Comparison of ENCODE assay signal across 7 mouse cellular contexts in genomic region chr4:155802741-155803339, GRCm38 (mm10). TPM values are rescaled to one million over a fixed set of nuclear protein-coding genes. Genes with fewer than 3 reads are reported as not detected.
DNase-seq lines count a peak whose midpoint lies in the region; ATAC-seq and TF ChIP-seq lines count a peak whose summit lies in the region.

TSS of gene Mrpl20 (plus strand) at chr4:155802878.

- no peaks in the 10 kb centered on the region for H3K27me3 ChIP-seq in E14TG2a.4 (ENCODE audit: insufficient read depth, low read length)
- no peaks in the 10 kb centered on the region for H3K27me3 ChIP-seq in midbrain, embryonic 13.5 days

- WGBS in midbrain, embryonic 13.5 days = 10% methylated on average over 12 of the region's 12 CpGs

- peak within 1 kb of the TSS; percentile 71 for H3K27ac ChIP-seq in midbrain, embryonic 13.5 days

- H3K4me1 ChIP-seq in E14TG2a.4 (replicated peaks; ENCODE audit: low read depth, low read length) = peaks cover 19% of the 10 kb centered on the region
- H3K4me1 ChIP-seq in midbrain, embryonic 13.5 days (replicated peaks) = peaks cover 19% of the 10 kb centered on the region

- peak; percentile 34; the same call in 1 of the 2 replicates for ATAC-seq in midbrain, embryonic 13.5 days

- no peaks in the 10 kb centered on the region for H3K9me3 ChIP-seq in E14TG2a.4 (ENCODE audit: low read length)
- H3K9me3 ChIP-seq in midbrain, embryonic 13.5 days = no peaks in the 10 kb centered on the region

- H3K9ac ChIP-seq in midbrain, embryonic 13.5 days (replicated peaks) = peak within 1 kb of the TSS; percentile 87

- peaks cover 37% of the 10 kb centered on the region for H3K36me3 ChIP-seq in E14TG2a.4 (ENCODE audit: insufficient read depth, low read length)
- peaks cover 13% of the 10 kb centered on the region for H3K36me3 ChIP-seq in midbrain, embryonic 13.5 days

- peak within 1 kb of the TSS; percentile 83 for H3K4me2 ChIP-seq in midbrain, embryonic 13.5 days (replicated peaks)

- H3K4me3 ChIP-seq in E14TG2a.4 (replicated peaks; ENCODE audit: low read length) = peak within 1 kb of the TSS; percentile 98
- H3K4me3 ChIP-seq in midbrain, embryonic 13.5 days (replicated peaks) = peak within 1 kb of the TSS; percentile 96

- TF ChIP-seq CTCF in E14TG2a.4 (conservative IDR thresholded peaks at IDR 0.05; ENCODE audit: low read length) = 0 out of 2 replicates have a peak, but pooled peaks have one; percentile 9

- DNase-seq in A20 (ENCODE audit: low read depth, low spot score) = peak; percentile 83
- DNase-seq in embryo, embryonic 11 days = peak; percentile 48
- DNase-seq in heart, adult 8-10 months (ENCODE audit: low spot score) = no peak
- DNase-seq in layer of hippocampus, postnatal 25 days (ENCODE audit: extremely low spot score in 1 of 2, low spot score in 1 of 2) = no peak
- no peak for DNase-seq in cerebellum, adult 9-10 months

RNA-seq across cellular contexts. Expression of gene Mrpl20, which starts in this region (rescaled TPM):
- total RNA-seq in heart, adult 8-10 months (2022) = 10 to 100 TPM; 78.5 to 86.8 (median 80.6) TPM
- 10 to 100 TPM; 82.3 to 93.0 TPM for total RNA-seq in layer of hippocampus, postnatal 25 days (2021)
- polyA plus RNA-seq in midbrain, embryonic 13.5 days (2015; fragmentation: Nextera tagmentation; extraction: Ambion mirVana) = 259 and 262 TPM in 2 replicates

Comparison
In these comparisons a context has a peak if more than half of its experiments do, and no peak if none do; other contexts are left out.
1. DNase-seq: peak in A20 (single experiment) and embryo, embryonic 11 days (single experiment); none in heart, adult 8-10 months (single experiment), layer of hippocampus, postnatal 25 days (0 of 2) and cerebellum, adult 9-10 months (single experiment).